Mouse (Mus musculus) forebrain, embryonic 14.5 days (tissue): ENCODE measurements around the gene Rtl1. TPM values are rescaled to one million over a fixed set of nuclear protein-coding genes. Genes with fewer than 3 reads are reported as not detected.

Experiments
- ATAC-seq: fragments of 200-750 bp; cut with Nextera tagmentation; 2 replicates; pipeline ENCODE4 v1.8.0; 2017; ENCODE audit warnings: mild to moderate bottlenecking, moderate library complexity
- DNase-seq: peaks from one replicate; pipeline ENCODE4 v3.0.0-alpha.2; 2015; ENCODE audit warnings: low spot score
- H3K27ac ChIP-seq: fragments of 300-500 bp; sonication (generic); 2 replicates; pipeline ENCODE4 v1.5.1; 2014; ENCODE audit warnings: low read depth, mild to moderate bottlenecking, control low read depth, low read length, moderate library complexity
- H3K27me3 ChIP-seq: fragments of 300-500 bp; sonication (generic); replicated peaks from 2 replicates; pipeline ENCODE4 v1.6.1; 2014; ENCODE audit warnings: low read length, control low read depth, mixed read lengths; ENCODE audit not compliant: control insufficient read depth, insufficient read depth
- H3K36me3 ChIP-seq: fragments of 300-500 bp; sonication (generic); 2 replicates; pipeline ENCODE4 v1.6.1; 2014; ENCODE audit warnings: low read length, control low read depth; ENCODE audit not compliant: control insufficient read depth, insufficient read depth
- H3K4me1 ChIP-seq: fragments of 300-500 bp; sonication (generic); 2 replicates; pipeline ENCODE4 v1.6.1; 2014; ENCODE audit warnings: antibody characterized with exemption, low read length, control low read depth; ENCODE audit not compliant: control insufficient read depth, insufficient read depth
- H3K4me2 ChIP-seq: fragments of 300-500 bp; sonication (generic); 2 replicates; pipeline ENCODE4 v1.6.1; 2014; ENCODE audit warnings: mild to moderate bottlenecking, control low read depth, low read length
- H3K4me3 ChIP-seq: fragments of 300-500 bp; sonication (generic); 2 replicates; pipeline ENCODE4 v1.5.1; 2014; ENCODE audit warnings: low read depth, low read length, control low read depth
- H3K9ac ChIP-seq: fragments of 300-500 bp; sonication (generic); 2 replicates; pipeline ENCODE4 v1.6.1; 2014; ENCODE audit warnings: mild to moderate bottlenecking, low read length, control low read depth, moderate library complexity
- H3K9me3 ChIP-seq: fragments of 300-500 bp; sonication (generic); replicated peaks from 2 replicates; pipeline ENCODE4 v1.6.1; 2016; ENCODE audit warnings: low read length, control low read depth, mixed read lengths; ENCODE audit not compliant: control insufficient read depth
- WGBS: fragments of 180-500 bp; shearing (Covaris S2); extraction: QIAGEN DNeasy Blood & Tissue Kit; methylation state at CpG from one replicate; pipeline ENCODE4 v1.1.7; 2014; 5-methylcytosine and 5-hydroxymethylcytosine counted together
- polyA plus RNA-seq: library from polyadenylated mRNA; unstranded; fragments of >200 nt; fragmentation: Nextera tagmentation; extraction: Ambion mirVana; gene quantifications from 2 replicates; pipeline ENCODE4 v1.2.1, GENCODE M21; 2014

Gene Rtl1
- polyA plus RNA-seq, 1 experiment from 2014 or later = 0.37 TPM

DNA sequence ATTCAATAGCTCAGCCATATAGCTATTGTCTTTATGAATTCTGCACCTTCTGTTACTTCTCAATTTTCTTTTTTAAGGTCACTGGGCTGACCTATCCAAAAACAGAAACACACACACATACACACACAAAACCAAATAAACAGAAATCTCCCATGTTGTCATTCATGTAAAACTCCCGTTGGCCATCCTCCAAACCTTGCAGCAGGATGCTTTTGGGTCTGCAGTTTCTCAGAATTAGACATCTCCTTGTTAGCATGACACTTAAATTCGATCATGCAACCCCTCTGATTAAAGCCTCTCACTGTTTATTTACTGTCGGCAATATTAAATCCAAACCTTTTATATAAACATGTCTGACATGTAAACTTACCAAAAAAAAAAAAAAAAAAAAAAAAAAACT lies 3.4 kb downstream of the Rtl1 start:
- no peaks in the 10 kb centered on the region for H3K4me1 ChIP-seq
- H3K27me3 ChIP-seq = no peaks in the 10 kb centered on the region
- no peak overlapping the region for H3K27ac ChIP-seq
- H3K4me2 ChIP-seq = no peak overlapping the region
- ATAC-seq (no peak), DNase-seq (no peak)
- peaks cover 46% of the 10 kb centered on the region for H3K36me3 ChIP-seq
- 58% methylated on average over 3 of the region's 3 CpGs for whole genome bisulfite sequencing
- H3K9me3 ChIP-seq = no peaks in the 10 kb centered on the region
- H3K4me3 ChIP-seq = no peak overlapping the region
- no peak overlapping the region for H3K9ac ChIP-seq

DNA sequence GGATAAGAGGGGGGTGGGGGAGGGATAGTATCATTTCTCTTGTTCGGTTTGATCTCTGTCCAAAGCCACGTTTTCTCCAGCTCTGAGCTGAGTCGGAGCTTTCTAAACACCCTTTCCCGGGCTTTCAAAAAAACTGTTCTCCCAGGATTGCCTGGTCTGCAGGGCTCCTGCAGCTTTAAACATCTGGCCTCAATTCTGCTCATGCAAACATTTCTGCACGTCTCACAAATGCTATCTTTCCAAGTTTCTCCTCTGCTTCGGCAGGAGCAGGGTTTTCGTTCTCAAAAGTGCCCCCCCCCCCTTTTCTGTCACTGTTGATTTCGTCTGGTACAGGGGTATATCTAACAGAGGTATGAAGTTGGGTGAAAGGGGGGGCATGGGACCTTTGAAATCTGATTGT lies 3.9 kb downstream of the Rtl1 start:
- DNase-seq (peak; percentile 49), ATAC-seq (no peak)
- H3K4me2 ChIP-seq = no peak overlapping the region
- H3K4me1 ChIP-seq = no peaks in the 10 kb centered on the region
- H3K27me3 ChIP-seq = no peaks in the 10 kb centered on the region
- H3K4me3 ChIP-seq = no peak overlapping the region
- peaks cover 43% of the 10 kb centered on the region for H3K36me3 ChIP-seq
- no peak overlapping the region for H3K27ac ChIP-seq
- no peaks in the 10 kb centered on the region for H3K9me3 ChIP-seq
- H3K9ac ChIP-seq = no peak overlapping the region
- WGBS = 46% methylated on average over 8 of the region's 8 CpGs

DNA sequence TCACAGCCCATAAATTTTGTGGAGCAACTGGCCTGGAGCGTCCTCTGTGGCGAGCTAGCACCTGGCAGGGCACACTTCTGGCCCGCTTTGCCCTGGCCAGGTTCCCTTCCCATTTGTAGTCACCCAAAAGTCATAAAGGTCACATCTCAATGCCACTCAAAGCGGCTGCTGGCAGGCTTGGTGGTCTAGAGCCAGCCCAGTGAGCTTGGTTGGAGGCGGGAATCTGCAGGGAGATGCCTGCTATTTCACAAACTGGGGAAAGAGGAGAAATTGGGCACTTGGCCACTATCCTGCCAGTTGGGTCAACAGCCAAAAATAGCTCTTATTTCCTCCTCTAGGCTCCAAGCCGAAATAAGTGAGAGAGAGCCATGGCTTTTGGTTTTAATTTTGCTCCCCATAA lies 4.4 kb downstream of the Rtl1 start:
- DNase-seq (peak; percentile 61), ATAC-seq (no peak)
- Histone ChIP-seq H3K27me3 (no peaks in the 10 kb centered on the region), H3K4me3 (no peak overlapping the region), H3K9ac (no peak overlapping the region), H3K36me3 (peaks cover 40% of the 10 kb centered on the region), H3K4me1 (no peaks in the 10 kb centered on the region), H3K9me3 (no peaks in the 10 kb centered on the region), H3K27ac (0 out of 2 replicates have a peak overlapping the region, but pooled peaks have one; percentile 14), H3K4me2 (no peak overlapping the region)
- 71% methylated on average over 6 of the region's 6 CpGs for WGBS

DNA sequence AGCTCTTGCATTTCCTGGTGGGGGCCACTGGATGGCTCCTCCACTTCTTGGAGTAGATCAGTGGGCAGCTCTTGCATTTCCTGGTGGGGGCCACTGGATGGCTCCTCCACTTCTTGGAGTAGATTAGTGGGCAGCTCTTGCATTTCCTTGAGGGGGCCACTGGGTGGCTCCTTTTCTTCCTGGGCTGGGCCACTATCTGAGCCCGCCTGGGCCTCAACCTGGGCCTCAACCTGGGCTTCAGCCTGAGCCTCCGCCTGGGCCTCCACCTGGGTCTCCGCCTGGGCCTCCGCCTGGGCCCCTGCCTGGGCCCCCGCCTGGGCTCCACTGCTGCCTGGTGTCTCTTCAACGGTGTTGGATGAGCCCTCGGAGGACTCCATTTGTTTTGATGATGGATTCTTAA lies 5.2 kb downstream of the Rtl1 start:
- no peak overlapping the region for H3K27ac ChIP-seq
- H3K27me3 ChIP-seq = no peaks in the 10 kb centered on the region
- no peak overlapping the region for H3K4me2 ChIP-seq
- H3K9ac ChIP-seq = no peak overlapping the region
- H3K9me3 ChIP-seq = no peaks in the 10 kb centered on the region
- DNase-seq (no peak), ATAC-seq (no peak)
- WGBS = 93% methylated on average over 7 of the region's 7 CpGs
- H3K36me3 ChIP-seq = peaks cover 45% of the 10 kb centered on the region
- no peak overlapping the region for H3K4me3 ChIP-seq
- no peaks in the 10 kb centered on the region for H3K4me1 ChIP-seq

DNA sequence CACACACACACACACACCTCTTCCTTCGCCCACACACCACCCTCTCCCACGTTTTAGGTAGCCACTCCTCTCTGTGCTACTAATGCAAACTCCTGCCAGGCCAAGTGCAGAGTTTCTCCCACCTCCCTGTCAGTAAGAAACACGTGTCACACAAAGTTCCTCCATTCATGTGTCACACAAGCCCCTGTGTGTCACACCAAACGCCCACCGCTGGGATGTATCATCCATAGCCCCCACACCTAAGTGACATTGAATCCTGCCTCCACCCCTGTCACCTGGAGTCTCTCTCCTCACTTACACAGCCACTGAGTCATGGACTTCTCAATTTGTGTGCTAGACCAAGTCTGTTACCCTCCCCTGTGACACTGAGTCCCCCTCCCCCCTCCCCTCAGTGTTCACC lies 17.9 kb downstream of the Rtl1 start:
- DNase-seq (no peak), ATAC-seq (no peak)
- no peak overlapping the region for H3K9ac ChIP-seq
- peaks cover 47% of the 10 kb centered on the region for H3K36me3 ChIP-seq
- no peaks in the 10 kb centered on the region for H3K9me3 ChIP-seq
- no peaks in the 10 kb centered on the region for H3K27me3 ChIP-seq
- no peak overlapping the region for H3K4me3 ChIP-seq
- WGBS = 78% methylated on average over 5 of the region's 5 CpGs
- H3K4me1 ChIP-seq = no peaks in the 10 kb centered on the region
- H3K27ac ChIP-seq = no peak overlapping the region
- H3K4me2 ChIP-seq = no peak overlapping the region

DNA sequence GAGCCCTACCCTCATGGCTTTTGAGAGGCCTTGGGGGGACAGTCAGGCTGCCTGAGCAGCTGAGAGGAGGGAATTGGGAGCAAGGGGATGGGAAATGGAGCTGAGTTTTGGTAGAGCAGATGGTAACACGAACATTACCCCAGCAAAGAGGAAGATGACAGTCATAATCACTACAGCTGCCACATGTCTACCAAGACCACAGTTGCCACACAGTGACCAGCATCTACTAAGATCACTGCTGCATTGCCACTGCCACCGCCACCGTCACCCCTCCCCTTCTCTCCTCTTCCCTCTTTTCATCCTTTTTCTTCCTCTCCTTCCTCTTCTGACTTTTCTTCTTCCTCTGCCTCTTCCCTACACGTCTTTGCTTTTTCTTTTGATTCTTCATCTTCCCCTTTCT lies 27.9 kb downstream of the Rtl1 start:
- ATAC-seq (no peak), DNase-seq (no peak)
- H3K9ac ChIP-seq = no peak overlapping the region
- peaks cover 65% of the 10 kb centered on the region for H3K36me3 ChIP-seq
- WGBS = 92% methylated on average over 4 of the region's 4 CpGs
- H3K4me2 ChIP-seq = no peak overlapping the region
- no peak overlapping the region for H3K4me3 ChIP-seq
- H3K27ac ChIP-seq = no peak overlapping the region
- no peaks in the 10 kb centered on the region for H3K27me3 ChIP-seq
- H3K9me3 ChIP-seq = no peaks in the 10 kb centered on the region
- H3K4me1 ChIP-seq = no peaks in the 10 kb centered on the region

DNA sequence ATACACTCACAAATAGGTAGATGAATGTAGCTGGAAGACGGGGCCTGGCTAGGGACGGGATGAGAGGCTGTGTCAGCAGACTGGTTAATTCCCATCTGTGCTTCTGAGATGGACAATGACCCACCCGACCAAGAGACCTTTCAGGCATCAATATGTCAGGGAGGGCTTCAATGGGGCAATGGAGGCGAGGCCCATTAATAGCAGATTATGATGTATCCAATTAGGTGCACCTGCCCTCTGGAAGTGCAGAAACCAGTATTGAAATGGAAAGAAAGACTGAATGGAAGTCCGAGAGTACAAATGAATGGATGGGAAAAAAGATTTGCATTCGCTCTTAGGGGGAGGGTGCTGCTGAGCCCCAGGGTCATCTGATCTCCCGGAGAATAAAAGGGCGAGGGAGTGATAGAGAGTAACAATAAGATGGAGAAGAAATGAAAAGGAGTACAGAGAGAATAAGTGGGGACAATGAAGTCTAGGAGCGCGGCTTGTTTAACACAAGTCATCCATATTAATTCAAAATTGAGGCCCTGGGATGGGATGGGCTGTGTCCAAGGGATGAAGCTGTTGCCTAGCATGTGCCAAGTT lies 39.9 kb downstream of the Rtl1 start:
- Histone ChIP-seq H3K4me2 (no peak overlapping the region), H3K9me3 (no peaks in the 10 kb centered on the region), H3K9ac (no peak overlapping the region), H3K36me3 (peaks cover 53% of the 10 kb centered on the region), H3K27ac (peak overlapping the region; percentile 2; the same call in 1 of the 2 replicates), H3K4me3 (no peak overlapping the region), H3K27me3 (0 out of 2 replicates have a peak, but pooled peaks cover 3% of the 10 kb centered on the region), H3K4me1 (peaks cover 20% of the 10 kb centered on the region)
- peak; percentile 41 for DNase-seq
- peak; percentile 16; the same call in 1 of the 2 replicates for ATAC-seq
- WGBS = 8% methylated on average over 10 of the region's 10 CpGs

DNA sequence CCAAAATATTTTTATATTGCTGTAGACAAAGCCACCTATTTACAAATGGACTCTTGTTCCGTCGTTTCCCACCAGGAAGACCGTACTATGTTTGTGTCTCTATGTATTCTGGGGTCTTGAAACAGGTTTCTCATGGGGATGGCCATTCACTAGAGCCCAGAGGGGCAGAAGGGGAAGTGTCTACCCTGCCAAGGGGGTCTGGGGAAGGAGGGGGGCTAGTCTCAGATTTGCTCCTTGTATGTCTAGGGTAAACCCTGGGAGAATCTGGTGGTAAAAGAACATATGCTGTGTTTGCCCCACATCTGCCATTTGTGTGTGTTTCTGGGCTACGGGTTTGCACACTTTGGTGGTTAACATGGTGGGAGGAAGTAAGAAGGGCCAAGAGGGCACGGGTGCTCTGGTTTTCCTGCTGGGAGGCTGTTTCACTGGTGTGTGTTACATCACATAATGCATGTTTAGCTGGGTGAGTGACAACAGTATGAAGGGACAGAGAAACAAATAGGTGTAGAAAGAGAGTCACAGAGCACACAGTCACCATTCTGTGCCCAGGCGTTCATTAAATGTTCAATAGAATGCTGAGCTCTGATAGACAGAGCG lies 41.1 kb downstream of the Rtl1 start:
- no peak overlapping the region for H3K4me3 ChIP-seq
- peak overlapping the region; percentile 23; the same call in 1 of the 2 replicates for H3K27ac ChIP-seq
- H3K27me3 ChIP-seq = 0 out of 2 replicates have a peak, but pooled peaks cover 3% of the 10 kb centered on the region
- peaks cover 62% of the 10 kb centered on the region for H3K36me3 ChIP-seq
- H3K9me3 ChIP-seq = no peaks in the 10 kb centered on the region
- H3K4me2 ChIP-seq = no peak overlapping the region
- DNase-seq = peak; percentile 29
- H3K4me1 ChIP-seq = peaks cover 29% of the 10 kb centered on the region
- peak; percentile 32; the same call in 1 of the 2 replicates for ATAC-seq
- H3K9ac ChIP-seq = no peak overlapping the region
- 40% methylated on average over 7 of the region's 7 CpGs for WGBS

DNA sequence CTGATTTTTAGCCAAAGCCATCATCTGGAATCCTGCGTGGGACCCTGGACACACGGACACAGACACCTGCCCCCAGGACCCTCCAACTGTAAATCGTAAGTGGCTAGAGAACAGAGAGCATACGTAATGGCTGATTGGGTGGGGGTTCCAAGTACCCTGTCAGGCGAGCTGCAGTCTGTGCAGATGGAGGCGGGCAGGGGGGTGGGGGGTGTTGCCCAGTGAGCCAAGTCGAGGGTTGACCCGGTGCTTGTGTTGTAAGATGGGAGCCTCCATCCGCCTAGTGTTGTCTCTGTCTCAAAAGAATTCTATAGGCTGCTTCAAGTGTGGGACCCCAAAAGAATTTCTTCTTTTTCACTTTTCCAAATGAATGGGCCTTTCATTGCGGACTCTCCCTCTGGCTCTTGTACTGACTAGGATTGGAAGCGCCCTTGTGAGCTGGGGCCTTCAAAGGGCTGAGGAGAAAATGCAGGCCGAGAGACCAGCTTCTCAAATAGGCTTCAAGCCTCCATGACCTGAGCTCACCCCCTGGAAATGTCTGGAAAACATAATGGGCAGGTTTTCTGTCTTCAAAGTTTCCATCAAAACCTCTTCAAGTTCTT lies 41.8 kb downstream of the Rtl1 start:
- Histone ChIP-seq H3K4me1 (peaks cover 32% of the 10 kb centered on the region), H3K4me3 (no peak overlapping the region), H3K9me3 (no peaks in the 10 kb centered on the region), H3K27me3 (0 out of 2 replicates have a peak, but pooled peaks cover 3% of the 10 kb centered on the region), H3K36me3 (peaks cover 56% of the 10 kb centered on the region), H3K4me2 (no peak overlapping the region), H3K9ac (no peak overlapping the region), H3K27ac (peak overlapping the region; percentile 33)
- ATAC-seq (peak; percentile 66), DNase-seq (peak; percentile 58)
- 21% methylated on average over 12 of the region's 12 CpGs for WGBS
